Mouse (Mus musculus) midbrain, postnatal 0 days (tissue): ENCODE results near the gene Matk. TPM values are rescaled to one million over a fixed set of nuclear protein-coding genes. Genes with fewer than 3 reads are reported as not detected.

Source experiments
- ATAC-seq: fragments of 200-750 bp; cut with Nextera tagmentation; 2 replicates; pipeline ENCODE4 v1.8.0; 2017; ENCODE audit warnings: moderate number of reproducible peaks, mild to moderate bottlenecking, moderate TSS enrichment, moderate library complexity; ENCODE audit not compliant: low FRiP score
- DNase-seq: peaks from one replicate; pipeline ENCODE4 v3.0.0-alpha.2; 2015; ENCODE audit warnings: low spot score
- H3K27ac ChIP-seq: fragments of 300-500 bp; sonication (generic); 2 replicates; pipeline ENCODE4 v1.5.1; 2014; ENCODE audit warnings: low read depth, mild to moderate bottlenecking, low read length, mixed read lengths
- H3K27me3 ChIP-seq: fragments of 300-500 bp; sonication (generic); 2 replicates; pipeline ENCODE4 v1.6.1; 2014; ENCODE audit warnings: low read length, control low read depth, mixed read lengths; ENCODE audit not compliant: insufficient read depth
- H3K36me3 ChIP-seq: fragments of 300-500 bp; sonication (generic); 2 replicates; pipeline ENCODE4 v1.6.1; 2014; ENCODE audit warnings: low read length, control low read depth, mixed read lengths; ENCODE audit not compliant: insufficient read depth
- H3K4me1 ChIP-seq: fragments of 300-500 bp; sonication (generic); 2 replicates; pipeline ENCODE4 v1.6.1; 2014; ENCODE audit warnings: mild to moderate bottlenecking, control low read depth, antibody characterized with exemption, low read length, mixed read lengths; ENCODE audit not compliant: insufficient read depth
- H3K4me2 ChIP-seq: fragments of 300-500 bp; sonication (generic); 2 replicates; pipeline ENCODE4 v1.6.1; 2014; ENCODE audit warnings: low read depth, mild to moderate bottlenecking, low read length, mixed read lengths; ENCODE audit not compliant: poor library complexity, severe bottlenecking
- H3K4me3 ChIP-seq: fragments of 300-500 bp; sonication (generic); 2 replicates; pipeline ENCODE4 v1.5.1; 2014; ENCODE audit warnings: low read depth, mild to moderate bottlenecking, low read length, moderate library complexity
- H3K9ac ChIP-seq: fragments of 300-500 bp; sonication (generic); replicated peaks from 2 replicates; pipeline ENCODE4 v1.6.1; 2014; ENCODE audit warnings: mild to moderate bottlenecking, low read length, moderate library complexity, mixed read lengths; ENCODE audit not compliant: poor library complexity, severe bottlenecking
- H3K9me3 ChIP-seq: fragments of 300-500 bp; sonication (generic); 2 replicates; pipeline ENCODE4 v1.6.1; 2016; ENCODE audit warnings: low read length, control low read depth
- CTCF ChIP-seq: IDR thresholded peaks from 2 replicates; pipeline ENCODE4 v1.5.1; 2016; ENCODE audit warnings: antibody characterized with exemption, mild to moderate bottlenecking
- WGBS: fragments of 180-500 bp; shearing (Covaris S2); extraction: QIAGEN DNeasy Blood & Tissue Kit; methylation state at CpG from one replicate; pipeline ENCODE4 v1.1.7; 2014; 5-methylcytosine and 5-hydroxymethylcytosine counted together
- polyA plus RNA-seq: library from polyadenylated mRNA; unstranded; fragments of >200 nt; fragmentation: Nextera tagmentation; extraction: Ambion mirVana; gene quantifications from 2 replicates; pipeline ENCODE4 v1.2.1, GENCODE M21; 2015
- total RNA-seq: library from RNA; depleted of rRNA; stranded (reverse); fragments of >200 nt; gene quantifications from 2 replicates; pipeline ENCODE4 v1.2.3, GENCODE M21; 2014

Matk gene
- total and polyA plus RNA-seq, 2 experiments from 2014 or later, result 96.9 to 114 TPM

DNA sequence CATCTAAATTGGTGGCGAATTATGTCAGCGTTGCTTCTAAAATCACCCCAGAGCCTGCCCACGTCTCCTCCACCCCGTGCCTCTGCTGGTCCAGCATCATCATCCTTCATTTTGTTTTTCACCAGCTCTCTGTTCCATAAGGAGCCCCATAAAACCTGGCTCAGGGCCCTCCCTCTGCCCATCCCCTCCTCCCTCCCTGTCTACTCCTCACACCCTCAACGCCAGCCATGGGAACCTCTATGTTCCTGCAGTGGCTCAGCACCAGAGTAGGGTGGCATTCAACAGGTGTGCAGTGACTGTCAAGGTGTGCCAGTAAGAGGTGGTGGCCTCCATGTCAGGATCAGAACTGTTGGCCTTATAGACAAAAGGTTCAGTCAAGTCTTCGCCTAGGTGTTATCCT lies 42.5 kb downstream of the Matk start:
- ATAC-seq, result no peak
- Histone ChIP-seq H3K4me3 (no peak overlapping the region; the same call in 1 of the 2 replicates), H3K27ac (no peak overlapping the region), H3K36me3 (no peaks in the 10 kb centered on the region), H3K4me1 (peaks cover 18% of the 10 kb centered on the region), H3K9me3 (no peaks in the 10 kb centered on the region), H3K27me3 (no peaks in the 10 kb centered on the region), H3K9ac (no peak overlapping the region), H3K4me2 (peak overlapping the region; percentile 94)
- WGBS, result 96% methylated on average over 6 of the region's 6 CpGs
- DNase-seq, result no peak
- no peak for TF ChIP-seq CTCF

DNA sequence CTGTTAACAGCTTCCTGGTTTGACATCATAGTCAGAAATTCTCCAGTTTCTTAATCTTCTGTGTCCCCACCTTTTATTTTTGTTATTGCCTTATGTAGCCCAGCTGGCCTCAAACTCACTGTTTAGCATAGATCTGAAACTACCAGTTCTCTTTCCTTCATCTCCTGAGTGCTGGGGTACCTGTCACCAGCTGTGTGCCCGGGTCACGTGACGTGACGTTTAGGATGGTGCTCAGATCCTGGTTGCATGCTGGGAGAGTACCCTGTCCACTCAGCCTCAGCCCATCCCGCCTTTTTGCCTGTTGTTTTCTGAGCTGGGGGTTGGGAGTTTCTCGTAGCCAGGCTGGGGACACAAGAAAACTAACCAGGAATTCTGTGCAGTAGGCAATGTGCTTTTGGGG lies 44.5 kb downstream of the Matk start:
- Histone ChIP-seq H3K27ac (no peak overlapping the region), H3K27me3 (no peaks in the 10 kb centered on the region), H3K9me3 (no peaks in the 10 kb centered on the region), H3K4me3 (no peak overlapping the region), H3K4me1 (peaks cover 18% of the 10 kb centered on the region), H3K36me3 (no peaks in the 10 kb centered on the region), H3K9ac (no peak overlapping the region; the same call in 1 of the 2 replicates), H3K4me2 (no peak overlapping the region)
- ATAC-seq, result no peak
- no peak for DNase-seq
- WGBS, result 85% methylated on average over 6 of the region's 6 CpGs
- no peak for TF ChIP-seq CTCF

DNA sequence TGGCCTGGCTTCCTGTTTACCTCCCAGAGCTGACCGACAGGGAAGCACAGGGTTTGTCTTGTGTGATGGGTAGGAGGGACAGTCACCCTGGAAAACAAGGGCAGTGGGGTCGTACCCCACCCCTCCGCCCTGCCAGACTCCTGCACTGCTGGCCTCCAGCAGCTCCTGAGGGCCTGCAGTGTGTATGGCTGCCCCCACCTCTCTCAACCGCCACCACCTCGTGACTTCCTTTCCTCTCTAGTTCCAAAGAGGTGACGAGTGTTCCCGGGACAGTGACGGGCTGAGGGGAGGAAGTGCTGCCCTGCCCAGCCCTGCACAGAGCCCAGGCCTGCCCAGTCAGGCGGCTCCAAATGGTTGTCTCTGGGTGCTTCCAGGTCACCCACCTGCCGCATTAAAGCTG lies 45.1 kb downstream of the Matk start:
- H3K27me3 ChIP-seq, result no peaks in the 10 kb centered on the region
- no peaks in the 10 kb centered on the region for H3K36me3 ChIP-seq
- H3K9me3 ChIP-seq, result no peaks in the 10 kb centered on the region
- DNase-seq (no peak), ATAC-seq (no peak)
- no peak for TF ChIP-seq CTCF
- no peak overlapping the region for H3K27ac ChIP-seq
- H3K9ac ChIP-seq, result no peak overlapping the region
- no peak overlapping the region for H3K4me2 ChIP-seq
- 80% methylated on average over 10 of the region's 10 CpGs for WGBS
- no peak overlapping the region for H3K4me3 ChIP-seq
- peaks cover 18% of the 10 kb centered on the region for H3K4me1 ChIP-seq

- no peak for TF ChIP-seq CTCF
- H3K9ac ChIP-seq, result no peak overlapping the region
- no peak for DNase-seq
- WGBS, result 95% methylated on average over 17 of the region's 17 CpGs
- no peak overlapping the region for H3K4me3 ChIP-seq
- H3K27me3 ChIP-seq, result no peaks in the 10 kb centered on the region
- no peaks in the 10 kb centered on the region for H3K9me3 ChIP-seq
- H3K27ac ChIP-seq, result no peak overlapping the region
- ATAC-seq, result no peak
- H3K4me2 ChIP-seq, result no peak overlapping the region
- H3K36me3 ChIP-seq, result no peaks in the 10 kb centered on the region
- H3K4me1 ChIP-seq, result peaks cover 18% of the 10 kb centered on the region
Observed at GRCm38 (mm10) chr10:81298369-81299100, 45.8 kb downstream of the Matk start.

GRCm38 (mm10) chr10:81299585-81300351 lies 47.0 kb downstream of the Matk start:
- DNase-seq, result no peak
- no peak for TF ChIP-seq CTCF
- Histone ChIP-seq H3K36me3 (no peaks in the 10 kb centered on the region), H3K9ac (no peak overlapping the region), H3K9me3 (no peaks in the 10 kb centered on the region), H3K27ac (no peak overlapping the region), H3K4me2 (no peak overlapping the region), H3K4me1 (peaks cover 5% of the 10 kb centered on the region; the same call in 1 of the 2 replicates), H3K27me3 (no peaks in the 10 kb centered on the region), H3K4me3 (no peak overlapping the region)
- 92% methylated on average over 14 of the region's 14 CpGs for WGBS
- no peak for ATAC-seq

DNA sequence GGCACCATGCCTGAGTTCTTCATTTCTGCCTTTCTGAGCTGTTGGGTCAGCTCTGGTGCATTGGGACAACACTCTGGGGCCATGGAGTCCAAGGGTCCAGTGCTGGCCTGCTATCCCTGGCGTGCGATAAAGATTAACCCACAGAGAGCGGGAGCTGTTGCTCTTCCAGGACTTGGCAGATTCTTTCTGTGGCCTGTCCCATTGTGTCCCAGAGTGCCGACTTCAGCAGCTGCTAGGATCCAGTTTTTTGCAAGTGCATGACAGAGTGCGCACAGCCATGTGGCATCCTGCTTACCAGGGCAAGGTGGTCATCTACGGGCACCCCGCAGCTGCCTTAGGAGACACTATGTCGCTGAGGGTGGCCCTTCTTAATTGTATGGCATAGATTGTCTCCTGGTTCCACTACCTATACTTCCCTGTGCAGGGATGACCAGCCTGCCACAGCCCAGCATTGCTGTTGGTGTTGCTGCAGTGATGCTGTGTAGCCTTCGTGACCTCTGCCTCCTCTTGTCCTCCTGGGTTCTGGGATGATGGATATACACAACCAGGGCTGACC lies 47.7 kb downstream of the Matk start:
- no peak for DNase-seq
- H3K36me3 ChIP-seq, result no peaks in the 10 kb centered on the region
- no peak for TF ChIP-seq CTCF
- no peaks in the 10 kb centered on the region for H3K27me3 ChIP-seq
- WGBS, result 84% methylated on average over 9 of the region's 9 CpGs
- no peak overlapping the region for H3K9ac ChIP-seq
- no peak overlapping the region for H3K4me3 ChIP-seq
- no peak overlapping the region for H3K4me2 ChIP-seq
- H3K9me3 ChIP-seq, result no peaks in the 10 kb centered on the region
- no peaks in the 10 kb centered on the region for H3K4me1 ChIP-seq
- no peak overlapping the region for H3K27ac ChIP-seq
- ATAC-seq, result no peak
